Mouse (Mus musculus): ENCODE results near the gene Olfr907. TPM values are rescaled to one million over a fixed set of nuclear protein-coding genes. Genes with fewer than 3 reads are reported as not detected.

The Olfr907 gene
- not detected in 2 replicates for polyA plus RNA-seq (2015; fragmentation: Nextera tagmentation; extraction: Ambion mirVana)

DNA sequence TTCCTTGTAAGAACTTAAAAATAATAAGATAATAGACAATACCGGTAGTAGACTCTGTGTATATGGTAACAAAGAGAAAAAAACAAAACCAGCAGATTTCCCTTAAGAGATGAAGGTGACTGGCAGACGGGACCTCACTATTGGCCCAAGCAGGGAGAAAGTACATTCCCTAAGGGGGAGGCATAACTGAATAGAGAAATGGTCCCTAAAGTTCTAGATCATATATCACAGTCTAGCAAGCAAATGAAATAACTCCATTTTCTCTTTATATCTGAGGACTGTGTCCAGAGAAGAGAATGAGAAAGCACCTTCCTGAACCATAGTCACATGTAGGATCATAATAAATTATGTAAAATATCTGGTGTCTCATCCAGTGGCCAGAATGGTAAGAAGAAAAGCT is at the start of gene Olfr907:
Olfr907 (plus strand) TSS at position 301 of the 400 bp plus-strand sequence.
- Histone ChIP-seq H3K27me3 (replicated peaks) (no peaks in the 10 kb centered on the region), H3K4me1 (no peaks in the 10 kb centered on the region), H3K4me2 (no peak within 1 kb of the TSS), H3K36me3 (replicated peaks) (no peaks in the 10 kb centered on the region), H3K27ac (no peak within 1 kb of the TSS), H3K9me3 (no peaks in the 10 kb centered on the region), H3K4me3 (no peak within 1 kb of the TSS), H3K9ac (no peak within 1 kb of the TSS)
- ATAC-seq (replicated peaks), result no peak
- WGBS, result 83% methylated on average over 2 of the region's 2 CpGs

DNA sequence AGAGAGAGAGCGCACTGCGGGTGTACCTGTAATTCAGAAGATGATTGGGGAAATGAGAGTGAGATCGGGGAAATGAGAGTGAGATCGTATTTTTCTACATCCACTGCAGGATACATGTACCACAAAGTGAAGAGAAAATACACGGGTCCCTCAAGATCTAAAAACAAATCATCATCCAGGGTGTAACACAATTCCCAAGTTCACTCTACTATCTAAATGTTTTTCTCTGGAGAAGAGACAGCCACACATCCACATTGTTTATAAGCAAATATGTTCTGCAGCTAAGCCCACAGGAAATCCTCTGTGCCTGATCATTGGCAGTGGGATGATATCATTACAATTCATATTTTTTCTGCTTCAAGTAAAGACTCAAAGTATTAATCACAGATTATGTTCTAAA is 48.2 kb upstream of the Olfr907 start, which contains the start of gene Olfr902:
Olfr902 (plus strand) TSS at position 301 of the 400 bp plus-strand sequence.
- H3K27ac ChIP-seq, result no peak within 1 kb of the TSS
- no peaks in the 10 kb centered on the region for H3K4me1 ChIP-seq
- no peak for ATAC-seq (replicated peaks)
- no peaks in the 10 kb centered on the region for H3K9me3 ChIP-seq
- H3K4me3 ChIP-seq, result no peak within 1 kb of the TSS
- H3K9ac ChIP-seq, result no peak within 1 kb of the TSS
- WGBS, result 88% methylated on average over 5 of the region's 5 CpGs
- no peaks in the 10 kb centered on the region for H3K36me3 ChIP-seq (replicated peaks)
- no peak within 1 kb of the TSS for H3K4me2 ChIP-seq
- H3K27me3 ChIP-seq (replicated peaks), result no peaks in the 10 kb centered on the region

DNA sequence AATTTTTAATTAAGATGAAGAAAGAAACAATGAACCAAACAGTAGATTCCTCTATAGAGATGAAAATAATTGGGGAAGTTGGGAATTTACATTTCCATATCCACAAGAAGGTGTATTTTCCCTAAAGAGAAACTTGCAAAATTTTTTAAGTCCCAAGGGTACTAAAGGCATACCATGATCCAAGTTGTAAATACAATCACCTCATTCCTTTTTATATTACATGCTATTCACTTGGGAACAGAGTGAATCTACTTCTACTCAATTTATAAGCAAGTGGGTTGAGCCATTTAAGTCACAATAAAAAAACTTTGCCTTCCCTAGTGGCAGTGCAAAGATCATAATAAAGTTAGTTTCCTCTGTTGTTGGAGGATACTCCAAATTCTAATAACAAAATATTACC is 32.8 kb upstream of the Olfr907 start, which contains the start of gene Olfr904:
Olfr904 (plus strand) TSS at position 301 of the 400 bp plus-strand sequence.
- Histone ChIP-seq H3K4me2 (no peak within 1 kb of the TSS), H3K36me3 (replicated peaks) (no peaks in the 10 kb centered on the region), H3K27ac (no peak within 1 kb of the TSS), H3K4me1 (no peaks in the 10 kb centered on the region), H3K27me3 (replicated peaks) (no peaks in the 10 kb centered on the region), H3K4me3 (no peak within 1 kb of the TSS), H3K9me3 (no peaks in the 10 kb centered on the region), H3K9ac (no peak within 1 kb of the TSS)
- ATAC-seq (replicated peaks), result no peak

GRCm38 (mm10) chr9:38470807-38471206 is 24.8 kb upstream of the Olfr907 start, which contains the start of gene Olfr905:
Gene Olfr905, plus strand, starts transcription at chr9:38471107.
- ATAC-seq (replicated peaks), result no peak

DNA sequence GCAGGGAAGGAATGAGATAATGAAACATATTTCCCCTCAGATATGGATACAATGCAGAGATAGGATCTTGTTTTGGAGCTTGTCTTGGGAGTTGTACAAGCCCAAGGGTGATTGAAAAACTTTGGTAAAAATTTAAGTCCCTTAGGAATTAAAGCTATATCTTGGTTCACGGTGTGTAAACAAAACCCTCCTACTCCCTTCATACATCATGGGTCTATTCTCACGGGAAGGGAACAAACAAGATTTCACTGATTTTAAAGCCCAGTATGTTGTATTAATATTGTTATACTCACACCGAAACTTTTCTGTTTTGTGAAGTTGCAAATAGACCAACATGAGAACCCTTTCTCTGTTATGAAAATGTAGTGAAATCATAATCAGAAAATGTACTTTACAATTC is 8.8 kb upstream of the Olfr907 start, which contains the start of gene Olfr906:
Olfr906 (plus strand) TSS at position 301 of the 400 bp plus-strand sequence.
- Histone ChIP-seq H3K4me3 (no peak within 1 kb of the TSS), H3K27me3 (replicated peaks) (no peaks in the 10 kb centered on the region), H3K9ac (no peak within 1 kb of the TSS), H3K36me3 (replicated peaks) (no peaks in the 10 kb centered on the region), H3K4me2 (no peak within 1 kb of the TSS), H3K27ac (no peak within 1 kb of the TSS), H3K9me3 (no peaks in the 10 kb centered on the region), H3K4me1 (no peaks in the 10 kb centered on the region)
- WGBS, result 89% methylated on average over 3 of the region's 3 CpGs
- no peak for ATAC-seq (replicated peaks)

More at GRCm38 (mm10) chr9:38470807-38471206, 24.8 kb upstream of the Olfr907 start, which contains the start of gene Olfr905:
- Histone ChIP-seq H3K27me3 (replicated peaks) (no peaks in the 10 kb centered on the region), H3K4me2 (no peak within 1 kb of the TSS), H3K27ac (no peak within 1 kb of the TSS), H3K4me3 (no peak within 1 kb of the TSS), H3K9ac (no peak within 1 kb of the TSS), H3K36me3 (replicated peaks) (no peaks in the 10 kb centered on the region), H3K4me1 (no peaks in the 10 kb centered on the region), H3K9me3 (no peaks in the 10 kb centered on the region)

DNA sequence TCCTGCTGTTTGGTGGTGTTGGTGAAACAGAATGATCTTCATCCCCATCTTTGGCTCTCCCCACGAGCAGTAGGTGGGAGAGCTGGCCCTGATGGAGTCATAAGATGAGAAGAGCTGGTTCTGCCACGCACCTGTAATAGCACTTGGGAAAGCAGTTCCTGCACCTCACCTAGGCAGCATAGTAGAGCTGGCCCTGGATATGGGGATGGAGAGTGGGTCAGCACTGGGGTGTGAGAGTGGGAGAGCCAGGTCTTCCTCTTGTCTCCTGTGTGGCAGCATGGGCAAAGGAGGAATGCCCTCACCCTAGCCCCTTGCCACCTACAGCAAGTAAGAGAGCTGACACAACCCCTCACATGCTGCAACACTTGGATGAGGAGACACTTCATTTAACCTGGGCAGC is 16.8 kb downstream of the Olfr907 start:
- no peak overlapping the region for H3K4me3 ChIP-seq
- H3K4me2 ChIP-seq, result no peak overlapping the region
- H3K9me3 ChIP-seq, result no peaks in the 10 kb centered on the region
- H3K27me3 ChIP-seq (replicated peaks), result no peaks in the 10 kb centered on the region
- no peak overlapping the region for H3K27ac ChIP-seq
- no peak overlapping the region for H3K9ac ChIP-seq
- no peaks in the 10 kb centered on the region for H3K36me3 ChIP-seq (replicated peaks)
- ATAC-seq (replicated peaks), result no peak
- no peaks in the 10 kb centered on the region for H3K4me1 ChIP-seq
- WGBS, result 79% methylated on average over 2 of the region's 2 CpGs

DNA sequence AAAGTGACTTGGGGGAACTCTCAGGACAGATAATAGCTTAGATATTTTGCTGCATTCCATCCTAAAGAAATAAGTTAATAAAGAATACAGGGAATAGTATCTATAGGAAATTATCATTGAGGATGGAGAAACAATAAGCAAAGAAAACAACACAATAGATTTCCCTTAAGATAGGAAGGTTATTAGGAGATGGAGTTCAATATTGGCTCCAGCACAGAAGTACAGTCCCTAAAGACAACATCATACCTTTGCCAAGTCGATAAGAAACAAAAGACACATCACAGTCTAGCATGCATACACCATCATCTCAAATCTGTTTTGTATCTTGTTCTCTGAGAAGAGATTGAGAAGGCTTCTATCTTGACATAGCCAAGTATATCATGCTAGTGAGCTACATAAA is 25.7 kb downstream of the Olfr907 start, which contains the start of gene Olfr911-ps1:
Olfr911-ps1 (plus strand) TSS at position 301 of the 400 bp plus-strand sequence.
- H3K4me2 ChIP-seq, result no peak within 1 kb of the TSS
- no peaks in the 10 kb centered on the region for H3K36me3 ChIP-seq (replicated peaks)
- H3K4me1 ChIP-seq, result no peaks in the 10 kb centered on the region
- H3K4me3 ChIP-seq, result no peak within 1 kb of the TSS
- no peaks in the 10 kb centered on the region for H3K9me3 ChIP-seq
- 77% methylated on average over 1 of the region's 1 CpGs for WGBS
- ATAC-seq (replicated peaks), result no peak
- H3K27me3 ChIP-seq (replicated peaks), result no peaks in the 10 kb centered on the region
- H3K9ac ChIP-seq, result no peak within 1 kb of the TSS
- no peak within 1 kb of the TSS for H3K27ac ChIP-seq

GRCm38 (mm10) chr9:38537549-38537948 is 41.9 kb downstream of the Olfr907 start, which contains the start of gene Olfr910:
Gene Olfr910, plus strand, starts transcription at chr9:38537849.
- Histone ChIP-seq H3K4me1 (no peaks in the 10 kb centered on the region), H3K9me3 (no peaks in the 10 kb centered on the region), H3K9ac (no peak within 1 kb of the TSS), H3K4me3 (no peak within 1 kb of the TSS), H3K27me3 (replicated peaks) (no peaks in the 10 kb centered on the region), H3K27ac (no peak within 1 kb of the TSS), H3K36me3 (replicated peaks) (no peaks in the 10 kb centered on the region), H3K4me2 (no peak within 1 kb of the TSS)
- no peak for ATAC-seq (replicated peaks)
- WGBS, result 96% methylated on average over 2 of the region's 2 CpGs

Other genes with a start within 250 kb of the Olfr907 start
- gene Olfr143, start 243.0 kb upstream of the Olfr907 start, polyA plus RNA-seq (2015; fragmentation: Nextera tagmentation; extraction: Ambion mirVana), result not detected in 2 replicates
- not detected in 2 replicates for gene Olfr895, start 227.9 kb upstream of the Olfr907 start, polyA plus RNA-seq (2015; fragmentation: Nextera tagmentation; extraction: Ambion mirVana)
- not detected in 2 replicates for gene Olfr896-ps1, start 204.7 kb upstream of the Olfr907 start, polyA plus RNA-seq (2015; fragmentation: Nextera tagmentation; extraction: Ambion mirVana)
- gene Olfr25, start 166.7 kb upstream of the Olfr907 start, polyA plus RNA-seq (2015; fragmentation: Nextera tagmentation; extraction: Ambion mirVana), result not detected in 2 replicates
- gene Olfr898, start 147.4 kb upstream of the Olfr907 start, polyA plus RNA-seq (2015; fragmentation: Nextera tagmentation; extraction: Ambion mirVana), result not detected in 2 replicates
- not detected in 2 replicates for gene Olfr250, start 128.9 kb upstream of the Olfr907 start, polyA plus RNA-seq (2015; fragmentation: Nextera tagmentation; extraction: Ambion mirVana)
- gene Olfr251, start 118.7 kb upstream of the Olfr907 start, polyA plus RNA-seq (2015; fragmentation: Nextera tagmentation; extraction: Ambion mirVana), result not detected in 2 replicates
- gene Olfr147, start 94.1 kb upstream of the Olfr907 start, polyA plus RNA-seq (2015; fragmentation: Nextera tagmentation; extraction: Ambion mirVana), result not detected in 2 replicates
- not detected in 2 replicates for gene Olfr901, start 66.3 kb upstream of the Olfr907 start, polyA plus RNA-seq (2015; fragmentation: Nextera tagmentation; extraction: Ambion mirVana)
- not detected in 2 replicates for gene Olfr902, start 48.1 kb upstream of the Olfr907 start, polyA plus RNA-seq (2015; fragmentation: Nextera tagmentation; extraction: Ambion mirVana)
- gene Olfr904, start 32.7 kb upstream of the Olfr907 start, polyA plus RNA-seq (2015; fragmentation: Nextera tagmentation; extraction: Ambion mirVana), result not detected in 2 replicates
- gene Olfr905, start 24.7 kb upstream of the Olfr907 start, polyA plus RNA-seq (2015; fragmentation: Nextera tagmentation; extraction: Ambion mirVana), result not detected in 2 replicates
- not detected in 2 replicates for gene Olfr906, start 8.7 kb upstream of the Olfr907 start, polyA plus RNA-seq (2015; fragmentation: Nextera tagmentation; extraction: Ambion mirVana)
- gene Olfr911-ps1, start 25.8 kb downstream of the Olfr907 start, polyA plus RNA-seq (2015; fragmentation: Nextera tagmentation; extraction: Ambion mirVana), result not detected in 2 replicates
- not detected in 2 replicates for gene Olfr910, start 42.0 kb downstream of the Olfr907 start, polyA plus RNA-seq (2015; fragmentation: Nextera tagmentation; extraction: Ambion mirVana)
- not detected in 2 replicates for gene Olfr912, start 84.4 kb downstream of the Olfr907 start, polyA plus RNA-seq (2015; fragmentation: Nextera tagmentation; extraction: Ambion mirVana)
- not detected in 2 replicates for gene Olfr913, start 97.0 kb downstream of the Olfr907 start, polyA plus RNA-seq (2015; fragmentation: Nextera tagmentation; extraction: Ambion mirVana)
- not detected in 2 replicates for gene Olfr914, start 109.3 kb downstream of the Olfr907 start, polyA plus RNA-seq (2015; fragmentation: Nextera tagmentation; extraction: Ambion mirVana)
- not detected in 2 replicates for gene Olfr916, start 164.1 kb downstream of the Olfr907 start, polyA plus RNA-seq (2015; fragmentation: Nextera tagmentation; extraction: Ambion mirVana)
- gene Olfr917, start 170.0 kb downstream of the Olfr907 start, polyA plus RNA-seq (2015; fragmentation: Nextera tagmentation; extraction: Ambion mirVana), result not detected in 2 replicates
- gene Olfr918, start 178.8 kb downstream of the Olfr907 start, polyA plus RNA-seq (2015; fragmentation: Nextera tagmentation; extraction: Ambion mirVana), result not detected in 2 replicates
- not detected in 2 replicates for gene Olfr919, start 207.9 kb downstream of the Olfr907 start, polyA plus RNA-seq (2015; fragmentation: Nextera tagmentation; extraction: Ambion mirVana)
- 6.6 and 7.1 TPM in 2 replicates for gene Vwa5a, start 222.5 kb downstream of the Olfr907 start, polyA plus RNA-seq (2015; fragmentation: Nextera tagmentation; extraction: Ambion mirVana)